Mouse (Mus musculus): ENCODE data around the gene Nmur1. TPM values are rescaled to one million over a fixed set of nuclear protein-coding genes. Genes with fewer than 3 reads are reported as not detected.
A peak's percentile ranks its signal among the peaks of the same experiment; 100 is the strongest.

Gene Nmur1
- polyA plus RNA-seq, 1 experiment from 2014 or later: not detected

- Histone ChIP-seq H3K4me3 (replicated peaks) (no peak overlapping the region), H3K4me2 (no peak overlapping the region), H3K27me3 (no peaks in the 10 kb centered on the region), H3K36me3 (no peaks in the 10 kb centered on the region), H3K9ac (no peak overlapping the region), H3K4me1 (peaks cover 19% of the 10 kb centered on the region), H3K27ac (no peak overlapping the region), H3K9me3 (replicated peaks) (no peaks in the 10 kb centered on the region)
- 65% methylated on average over 5 of the region's 5 CpGs for WGBS
- ATAC-seq (replicated peaks; ENCODE audit: low FRiP score): no peak
These were observed 49.7 kb downstream of the Nmur1 start for GRCm38 (mm10) chr1:86376354-86376753.

GRCm38 (mm10) chr1:86371997-86372396 lies 54.0 kb downstream of the Nmur1 start:
- no peak overlapping the region for H3K9ac ChIP-seq

GRCm38 (mm10) chr1:86368086-86368485 lies 57.9 kb downstream of the Nmur1 start:
- H3K4me3 ChIP-seq (replicated peaks): no peak overlapping the region
- no peak overlapping the region for H3K9ac ChIP-seq
- H3K27me3 ChIP-seq: no peaks in the 10 kb centered on the region
- no peaks in the 10 kb centered on the region for H3K4me1 ChIP-seq
- H3K36me3 ChIP-seq: no peaks in the 10 kb centered on the region
- no peaks in the 10 kb centered on the region for H3K9me3 ChIP-seq (replicated peaks)
- no peak; the same call in 1 of the 2 replicates for ATAC-seq (replicated peaks; ENCODE audit: low FRiP score)
- 69% methylated on average over 4 of the region's 4 CpGs for WGBS
- no peak overlapping the region for H3K4me2 ChIP-seq
- no peak overlapping the region for H3K27ac ChIP-seq

More at GRCm38 (mm10) chr1:86371997-86372396, 54.0 kb downstream of the Nmur1 start:
- H3K36me3 ChIP-seq: no peaks in the 10 kb centered on the region
- H3K4me1 ChIP-seq: no peaks in the 10 kb centered on the region
- no peak overlapping the region for H3K4me3 ChIP-seq (replicated peaks)
- H3K9me3 ChIP-seq (replicated peaks): no peaks in the 10 kb centered on the region
- H3K4me2 ChIP-seq: no peak overlapping the region
- WGBS: 38% methylated on average over 10 of the region's 10 CpGs
- ATAC-seq (replicated peaks; ENCODE audit: low FRiP score): 0 out of 2 replicates have a peak, but pooled peaks have one; percentile 25
- H3K27me3 ChIP-seq: no peaks in the 10 kb centered on the region
- H3K27ac ChIP-seq: no peak overlapping the region

GRCm38 (mm10) chr1:86363671-86364070 lies 62.4 kb downstream of the Nmur1 start:
- ATAC-seq (replicated peaks; ENCODE audit: low FRiP score): no peak
- H3K4me3 ChIP-seq (replicated peaks): no peak overlapping the region
- no peaks in the 10 kb centered on the region for H3K27me3 ChIP-seq
- H3K9me3 ChIP-seq (replicated peaks): no peaks in the 10 kb centered on the region
- no peak overlapping the region for H3K4me2 ChIP-seq
- H3K9ac ChIP-seq: no peak overlapping the region
- H3K27ac ChIP-seq: no peak overlapping the region
- H3K4me1 ChIP-seq: peaks cover 16% of the 10 kb centered on the region
- H3K36me3 ChIP-seq: no peaks in the 10 kb centered on the region
- WGBS: 15% methylated on average over 6 of the region's 6 CpGs

- Histone ChIP-seq H3K4me3 (replicated peaks) (no peak overlapping the region), H3K27ac (no peak overlapping the region), H3K4me2 (no peak overlapping the region), H3K4me1 (peaks cover 26% of the 10 kb centered on the region), H3K36me3 (peaks cover 6% of the 10 kb centered on the region), H3K27me3 (no peaks in the 10 kb centered on the region), H3K9me3 (replicated peaks) (no peaks in the 10 kb centered on the region), H3K9ac (no peak overlapping the region)
- 79% methylated on average over 4 of the region's 4 CpGs for WGBS
- ATAC-seq (replicated peaks; ENCODE audit: low FRiP score): no peak
These were observed 64.0 kb downstream of the Nmur1 start for GRCm38 (mm10) chr1:86361852-86362615.

GRCm38 (mm10) chr1:86360441-86360840 lies 65.6 kb downstream of the Nmur1 start:
- H3K9me3 ChIP-seq (replicated peaks): no peaks in the 10 kb centered on the region
- H3K27me3 ChIP-seq: no peaks in the 10 kb centered on the region
- peaks cover 22% of the 10 kb centered on the region for H3K36me3 ChIP-seq
- WGBS: 16% methylated on average over 12 of the region's 12 CpGs
- peak overlapping the region; percentile 76 for H3K4me2 ChIP-seq
- no peak for ATAC-seq (replicated peaks; ENCODE audit: low FRiP score)
- peak overlapping the region; percentile 84 for H3K27ac ChIP-seq
- peaks cover 33% of the 10 kb centered on the region for H3K4me1 ChIP-seq
- peak overlapping the region; percentile 98 for H3K9ac ChIP-seq
- peak overlapping the region; percentile 87 for H3K4me3 ChIP-seq (replicated peaks)

GRCm38 (mm10) chr1:86359798-86360179 lies 66.2 kb downstream of the Nmur1 start:
- ATAC-seq (replicated peaks; ENCODE audit: low FRiP score): peak; percentile 14
- Histone ChIP-seq H3K27ac (peak overlapping the region; percentile 84), H3K36me3 (peaks cover 28% of the 10 kb centered on the region), H3K27me3 (no peaks in the 10 kb centered on the region), H3K4me2 (peak overlapping the region; percentile 76), H3K9me3 (replicated peaks) (no peaks in the 10 kb centered on the region), H3K9ac (peak overlapping the region; percentile 98), H3K4me3 (replicated peaks) (peak overlapping the region; percentile 87), H3K4me1 (peaks cover 36% of the 10 kb centered on the region)
- under 1% methylated on average over 26 of the region's 26 CpGs for WGBS

- Histone ChIP-seq H3K36me3 (peaks cover 35% of the 10 kb centered on the region), H3K27ac (peak within 1 kb of the TSS; percentile 100), H3K4me3 (replicated peaks) (peak within 1 kb of the TSS; percentile 87), H3K4me1 (peaks cover 36% of the 10 kb centered on the region), H3K4me2 (peak within 1 kb of the TSS; percentile 76), H3K9me3 (replicated peaks) (no peaks in the 10 kb centered on the region), H3K27me3 (no peaks in the 10 kb centered on the region), H3K9ac (peak within 1 kb of the TSS; percentile 98)
- peak; percentile 98 for ATAC-seq (replicated peaks; ENCODE audit: low FRiP score)
- WGBS: under 1% methylated on average over 102 of the region's 102 CpGs
These were observed 66.9 kb downstream of the Nmur1 start, which contains the start of gene Ncl for GRCm38 (mm10) chr1:86358906-86359797. Gene Ncl, minus strand, starts transcription at chr1:86359400.

GRCm38 (mm10) chr1:86358229-86358905 lies 67.7 kb downstream of the Nmur1 start:
- under 1% methylated on average over 41 of the region's 41 CpGs for WGBS
- Histone ChIP-seq H3K4me2 (peak overlapping the region; percentile 76), H3K9ac (peak overlapping the region; percentile 98), H3K27me3 (no peaks in the 10 kb centered on the region), H3K9me3 (replicated peaks) (no peaks in the 10 kb centered on the region), H3K36me3 (peaks cover 43% of the 10 kb centered on the region), H3K27ac (peak overlapping the region; percentile 100), H3K4me1 (peaks cover 36% of the 10 kb centered on the region), H3K4me3 (replicated peaks) (peak overlapping the region; percentile 87)
- ATAC-seq (replicated peaks; ENCODE audit: low FRiP score): no peak; the same call in 1 of the 2 replicates

- H3K9me3 ChIP-seq (replicated peaks): no peaks in the 10 kb centered on the region
- peaks cover 83% of the 10 kb centered on the region for H3K36me3 ChIP-seq
- no peak overlapping the region for H3K4me3 ChIP-seq (replicated peaks)
- no peak overlapping the region for H3K27ac ChIP-seq
- ATAC-seq (replicated peaks; ENCODE audit: low FRiP score): no peak
- H3K27me3 ChIP-seq: no peaks in the 10 kb centered on the region
- H3K9ac ChIP-seq: no peak overlapping the region
- peaks cover 25% of the 10 kb centered on the region for H3K4me1 ChIP-seq
- H3K4me2 ChIP-seq: no peak overlapping the region
- WGBS: 91% methylated on average over 2 of the region's 2 CpGs
These were observed 71.8 kb downstream of the Nmur1 start for GRCm38 (mm10) chr1:86354186-86354585.

GRCm38 (mm10) chr1:86350576-86350975 lies 75.5 kb downstream of the Nmur1 start:
- peaks cover 8% of the 10 kb centered on the region; the same call in 1 of the 2 replicates for H3K4me1 ChIP-seq
- H3K27me3 ChIP-seq: no peaks in the 10 kb centered on the region
- 89% methylated on average over 8 of the region's 8 CpGs for WGBS
- no peaks in the 10 kb centered on the region for H3K9me3 ChIP-seq (replicated peaks)
- no peak overlapping the region for H3K4me3 ChIP-seq (replicated peaks)
- ATAC-seq (replicated peaks; ENCODE audit: low FRiP score): no peak
- no peak overlapping the region for H3K4me2 ChIP-seq
- H3K27ac ChIP-seq: no peak overlapping the region
- H3K36me3 ChIP-seq: peaks cover 97% of the 10 kb centered on the region
- H3K9ac ChIP-seq: no peak overlapping the region
